Mouse (Mus musculus): ENCODE data around the gene Gdf11. TPM values are rescaled to one million over a fixed set of nuclear protein-coding genes. Genes with fewer than 3 reads are reported as not detected.

The Gdf11 gene
- 1.2 TPM for polyA plus RNA-seq (2017; shearing (Covaris generic))

GRCm38 (mm10) chr10:128891296-128892094 is at the start of gene Gdf11:
Gene Gdf11, minus strand, starts transcription at chr10:128891718.

DNA sequence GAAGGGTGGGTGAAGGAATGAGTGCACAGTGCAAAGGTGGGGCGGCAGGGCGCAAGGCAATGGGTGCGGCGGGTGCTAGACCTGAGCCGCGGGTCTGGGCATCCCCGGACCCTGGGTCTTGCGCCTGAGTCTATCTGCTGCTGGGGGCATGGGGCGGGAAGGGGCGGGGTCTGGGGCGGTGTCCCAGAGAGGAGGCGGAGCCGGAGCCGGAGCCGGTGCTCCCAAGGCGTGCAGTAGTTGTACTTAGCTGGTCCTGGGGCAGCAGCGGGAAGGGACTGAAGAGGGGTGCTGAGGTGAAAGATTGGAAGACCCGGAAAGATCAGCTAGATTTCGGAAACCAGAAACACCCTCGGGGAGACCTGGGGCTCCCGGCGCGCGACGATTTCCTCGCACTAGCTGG is 42.1 kb upstream of the Gdf11 start, which contains the start of gene Itga7:
Itga7 (plus strand) TSS at position 245 of the 400 bp plus-strand sequence.

GRCm38 (mm10) chr10:128923935-128924334 is 32.4 kb upstream of the Gdf11 start, which contains the start of gene Bloc1s1:
Gene Bloc1s1, minus strand, starts transcription at chr10:128924035.

GRCm38 (mm10) chr10:128922822-128923012 is 31.2 kb upstream of the Gdf11 start, which contains the start of gene Rdh5:
Gene Rdh5, minus strand, starts transcription at chr10:128922888.

GRCm38 (mm10) chr10:128900698-128901097 is 9.2 kb upstream of the Gdf11 start, which contains the start of gene Cd63:
Gene Cd63, plus strand, starts transcription at chr10:128900989.

Other genes with a start within 250 kb of the Gdf11 start
- gene Ikzf4, start 245.7 kb downstream of the Gdf11 start, polyA plus RNA-seq (2017; shearing (Covaris generic)), result 171 TPM
- gene Suox, start 217.6 kb downstream of the Gdf11 start, polyA plus RNA-seq (2017; shearing (Covaris generic)), result 61.8 TPM
- gene Rab5b, start 195.5 kb downstream of the Gdf11 start, polyA plus RNA-seq (2017; shearing (Covaris generic)), result 56.8 TPM
- gene Pmel, start 187.5 kb downstream of the Gdf11 start, polyA plus RNA-seq (2017; shearing (Covaris generic)), result 4.6 TPM
- gene Cdk2, start 186.7 kb downstream of the Gdf11 start, polyA plus RNA-seq (2017; shearing (Covaris generic)), result 47.2 TPM
- gene Dgka, start 146.9 kb downstream of the Gdf11 start, polyA plus RNA-seq (2017; shearing (Covaris generic)), result 706 TPM
- 31.6 TPM for gene Pym1, start 143.8 kb downstream of the Gdf11 start, polyA plus RNA-seq (2017; shearing (Covaris generic))
- not detected for gene Mmp19, start 100.8 kb downstream of the Gdf11 start, polyA plus RNA-seq (2017; shearing (Covaris generic))
- gene Dnajc14, start 87.7 kb downstream of the Gdf11 start, polyA plus RNA-seq (2017; shearing (Covaris generic)), result 136 TPM
- gene Tmem198b, start 87.3 kb downstream of the Gdf11 start, polyA plus RNA-seq (2017; shearing (Covaris generic)), result 6.1 TPM
- 149 TPM for gene Sarnp, start 74.4 kb downstream of the Gdf11 start, polyA plus RNA-seq (2017; shearing (Covaris generic))
- 89.2 TPM for gene Ormdl2, start 70.1 kb downstream of the Gdf11 start, polyA plus RNA-seq (2017; shearing (Covaris generic))
- 1.2 TPM for gene Cd63, start 9.3 kb upstream of the Gdf11 start, polyA plus RNA-seq (2017; shearing (Covaris generic))
- gene Rdh5, start 31.2 kb upstream of the Gdf11 start, polyA plus RNA-seq (2017; shearing (Covaris generic)), result 21.9 TPM
- 196 TPM for gene Bloc1s1, start 32.3 kb upstream of the Gdf11 start, polyA plus RNA-seq (2017; shearing (Covaris generic))
- 9.1 TPM for gene Itga7, start 42.1 kb upstream of the Gdf11 start, polyA plus RNA-seq (2017; shearing (Covaris generic))
- gene Mettl7b, start 69.3 kb upstream of the Gdf11 start, polyA plus RNA-seq (2017; shearing (Covaris generic)), result not detected
- not detected for gene Olfr9, start 97.7 kb upstream of the Gdf11 start, polyA plus RNA-seq (2017; shearing (Covaris generic))
- gene Olfr763, start 119.1 kb upstream of the Gdf11 start, polyA plus RNA-seq (2017; shearing (Covaris generic)), result not detected
- not detected for gene Olfr764-ps1, start 148.2 kb upstream of the Gdf11 start, polyA plus RNA-seq (2017; shearing (Covaris generic))
- not detected for gene Olfr765, start 158.3 kb upstream of the Gdf11 start, polyA plus RNA-seq (2017; shearing (Covaris generic))
- gene Olfr766-ps1, start 177.3 kb upstream of the Gdf11 start, polyA plus RNA-seq (2017; shearing (Covaris generic)), result not detected
- not detected for gene Olfr767, start 191.2 kb upstream of the Gdf11 start, polyA plus RNA-seq (2017; shearing (Covaris generic))
- not detected for gene Olfr768, start 207.7 kb upstream of the Gdf11 start, polyA plus RNA-seq (2017; shearing (Covaris generic))
- gene Olfr769, start 226.1 kb upstream of the Gdf11 start, polyA plus RNA-seq (2017; shearing (Covaris generic)), result not detected
- gene Olfr770, start 247.3 kb upstream of the Gdf11 start, polyA plus RNA-seq (2017; shearing (Covaris generic)), result not detected

All from inflammation-experienced regulatory T-cells, adult 16 weeks (primary cell).